Mouse (Mus musculus) layer of hippocampus, adult 18-20 months (tissue): ENCODE data around the gene Art5. TPM values are rescaled to one million over a fixed set of nuclear protein-coding genes. Genes with fewer than 3 reads are reported as not detected.
"Not testable (repeated sequence)": the region's sequence is repeated elsewhere in the genome, so short reads cannot be mapped to it uniquely, and the experiment has no call there.

Source experiments
- DNase-seq, 2 experiments: peaks; one replicate each; pipeline ENCODE4 v3.0.0; 2022; ENCODE audit warnings: low spot score in 2 of 2
- total RNA-seq, 2 experiments: library from RNA; stranded (reverse); gene quantifications; 2 replicates each; pipeline ENCODE4 v1.2.3; 2021

Gene Art5
- total RNA-seq, 2 experiments from 2014 or later: not detected

DNA sequence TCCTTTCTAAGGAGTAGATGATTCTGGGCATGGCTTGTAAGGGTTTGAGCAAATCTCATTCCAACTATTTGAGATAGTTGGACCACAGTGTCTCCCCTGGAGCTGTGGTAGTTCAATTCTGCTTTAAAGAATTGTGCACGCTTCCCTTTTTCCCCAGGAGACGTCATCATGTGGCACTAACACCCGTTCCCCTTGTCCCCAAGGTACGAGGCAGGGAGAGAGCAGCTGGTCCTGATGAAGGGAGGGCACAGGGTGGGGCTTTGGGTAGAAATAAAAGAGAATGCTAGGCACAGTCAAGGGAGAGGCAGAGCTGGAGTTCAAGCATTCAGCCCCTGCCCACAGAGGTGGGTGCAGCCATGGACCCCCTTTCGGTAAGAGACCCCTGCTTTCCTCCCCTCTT, 26.5 kb downstream of the Art5 start, which contains the start of gene Trpc2:
Gene Trpc2 (plus strand): TSS at position 301 of the 400 bp plus-strand sequence.
- DNase-seq: no peak

DNA sequence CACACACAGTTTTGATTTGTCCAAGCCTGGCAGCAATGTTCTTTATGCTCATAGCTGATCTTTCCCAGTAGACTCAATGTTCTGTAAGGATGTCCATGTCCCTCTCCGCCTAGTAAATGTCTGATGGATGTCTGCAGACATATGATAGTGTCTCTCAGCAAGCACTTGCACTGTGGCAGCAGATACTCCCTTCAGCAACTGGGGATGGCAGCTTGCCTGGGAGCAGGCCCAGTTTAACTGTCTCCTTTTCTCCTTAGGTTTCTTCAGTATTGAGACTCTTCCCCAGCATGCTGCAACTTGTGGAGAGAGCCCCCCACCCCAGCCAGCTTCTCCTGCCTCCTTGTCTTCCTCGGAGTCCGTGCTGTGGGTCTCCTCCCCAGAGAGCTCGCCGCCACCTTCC, 27.5 kb downstream of the Art5 start:
- DNase-seq: no peak

DNA sequence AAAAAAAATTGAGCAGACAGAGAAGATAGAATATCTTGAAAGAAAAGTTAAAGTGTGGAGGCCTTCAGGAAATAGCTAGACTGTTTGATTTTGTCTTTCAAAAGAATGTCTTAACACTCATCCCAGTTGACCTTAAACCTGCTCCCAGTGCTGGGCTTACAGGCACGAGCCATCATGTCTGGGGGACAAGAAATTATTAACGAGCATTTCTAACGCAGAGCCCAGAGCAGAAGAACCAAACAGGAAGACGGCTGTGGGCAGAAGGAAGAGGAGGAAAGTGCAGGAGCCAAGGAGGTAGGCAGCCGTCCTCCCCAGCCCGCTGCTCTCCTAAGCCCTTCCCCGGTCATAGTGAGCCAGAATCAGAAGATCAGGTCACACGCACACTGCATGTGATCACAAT, 29.0 kb downstream of the Art5 start:
- no peak for DNase-seq

DNA sequence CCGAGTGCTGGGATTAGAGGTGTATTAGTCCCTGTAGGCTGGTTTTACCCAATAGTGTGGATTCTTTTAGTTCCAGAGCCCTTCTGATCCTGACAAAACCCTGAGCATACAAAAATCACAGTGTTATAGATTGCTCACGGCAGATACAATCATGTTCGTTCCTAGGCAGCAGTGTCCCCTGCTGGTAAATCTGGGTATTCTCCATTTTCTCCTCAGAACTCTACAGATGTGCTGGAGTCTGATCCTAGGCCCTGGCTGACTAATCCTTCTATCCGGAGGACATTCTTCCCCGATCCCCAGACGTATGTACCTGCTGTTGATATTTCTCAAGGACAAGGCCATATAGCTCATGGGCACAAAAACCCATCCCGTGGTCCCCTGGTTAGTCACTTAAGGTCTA, 30.8 kb downstream of the Art5 start:
- DNase-seq: peak in 1 of 2 experiments; percentile 49

DNA sequence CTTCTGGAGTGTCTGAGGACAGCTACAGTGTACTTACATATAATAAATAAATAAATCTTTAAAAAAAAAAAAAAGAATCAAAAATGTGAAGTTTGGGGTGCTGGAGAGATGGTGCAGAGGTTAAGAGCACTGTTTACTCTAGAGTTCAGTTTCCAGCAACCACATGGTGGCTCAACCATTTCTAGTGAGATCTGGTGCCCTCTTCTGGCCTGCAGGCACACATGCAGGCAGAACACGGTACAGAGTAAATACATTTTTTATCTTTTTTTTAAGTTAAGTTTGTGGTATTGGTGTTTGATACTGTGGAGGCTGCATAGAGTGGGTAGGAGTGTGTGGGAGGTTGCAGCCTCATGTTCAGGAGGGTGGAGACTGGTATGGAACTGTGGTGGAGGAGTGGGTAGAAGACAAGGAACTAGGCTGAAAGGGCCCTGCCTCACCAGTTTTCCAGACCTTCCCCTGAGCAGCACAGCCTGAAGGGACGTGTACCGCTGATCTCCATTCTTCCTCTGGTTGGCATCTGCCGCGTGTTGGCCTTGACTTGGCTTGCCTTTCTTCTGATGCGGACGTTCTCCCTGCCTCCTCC, 32.5 kb downstream of the Art5 start:
- peak in 1 of 2 experiments; percentile 19 for DNase-seq

DNA sequence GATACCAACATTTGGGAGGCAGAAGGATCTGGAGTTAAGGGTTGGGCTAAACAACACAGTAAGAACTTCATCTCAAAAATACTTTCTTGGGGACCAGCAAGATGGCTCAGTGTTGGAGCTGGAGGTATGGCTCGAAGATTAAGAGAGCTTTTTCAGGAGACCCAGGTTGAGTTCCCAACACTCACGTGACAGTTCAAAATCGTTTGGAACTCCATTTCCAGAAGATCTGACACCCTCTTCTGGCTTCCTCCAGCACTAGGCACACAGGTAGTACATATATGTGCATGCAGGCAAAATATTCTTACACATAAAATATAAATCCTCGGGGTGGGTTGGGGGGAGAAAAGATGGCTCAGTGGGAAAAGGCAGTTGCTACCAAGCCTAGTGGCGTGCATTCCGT, 42.9 kb downstream of the Art5 start:
- DNase-seq: no peak

DNA sequence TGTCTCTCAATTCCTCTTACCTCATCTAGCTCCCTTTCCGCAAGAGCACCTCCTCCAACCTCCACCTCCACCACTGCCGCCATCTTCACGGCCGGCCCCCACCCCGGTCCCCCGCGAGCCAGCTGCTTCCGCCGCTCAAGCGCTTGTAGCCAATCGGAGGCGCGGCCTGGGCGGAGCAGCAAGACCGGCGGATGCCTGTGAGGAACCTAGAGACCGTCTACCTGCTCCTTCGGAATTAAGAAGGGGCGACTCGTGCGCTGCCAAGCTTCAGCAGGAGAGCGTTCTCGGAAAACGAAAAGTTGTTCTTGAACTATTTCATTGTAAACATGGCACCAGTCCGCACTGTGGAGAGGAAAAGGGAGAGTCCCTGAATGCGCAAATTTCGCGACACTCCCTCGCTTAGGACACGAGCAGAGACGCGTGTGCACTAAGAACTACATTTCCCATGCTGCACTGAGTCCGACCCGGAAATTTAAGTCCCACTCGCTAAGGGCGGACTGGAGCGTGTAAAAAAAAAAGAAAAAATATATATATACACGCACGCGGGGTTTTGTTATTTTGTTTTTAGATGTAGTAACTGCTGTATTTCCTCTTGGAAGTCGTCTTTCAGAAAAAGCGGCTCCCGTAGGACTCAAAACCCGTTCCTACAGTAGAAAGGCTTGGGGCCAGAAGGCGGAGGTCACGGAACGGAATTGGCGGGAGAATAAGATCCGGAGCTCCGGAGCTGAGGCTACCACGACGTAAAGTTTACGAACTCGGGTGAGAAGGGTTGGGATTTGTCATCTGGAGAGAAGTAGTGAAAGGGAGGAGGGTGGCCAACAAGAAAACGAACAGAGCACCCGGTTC, 44.0 kb downstream of the Art5 start, which contains the start of the genes Rnf121, Xndc1 and Xntrpc:
Gene Rnf121 (minus strand): TSS at position 424 of the 846 bp plus-strand sequence.
Gene Xndc1 (plus strand): TSS at position 466 of the 846 bp plus-strand sequence.
Gene Xntrpc (plus strand): TSS at position 668 of the 846 bp plus-strand sequence.
- DNase-seq: peak; percentile 92 to 95

DNA sequence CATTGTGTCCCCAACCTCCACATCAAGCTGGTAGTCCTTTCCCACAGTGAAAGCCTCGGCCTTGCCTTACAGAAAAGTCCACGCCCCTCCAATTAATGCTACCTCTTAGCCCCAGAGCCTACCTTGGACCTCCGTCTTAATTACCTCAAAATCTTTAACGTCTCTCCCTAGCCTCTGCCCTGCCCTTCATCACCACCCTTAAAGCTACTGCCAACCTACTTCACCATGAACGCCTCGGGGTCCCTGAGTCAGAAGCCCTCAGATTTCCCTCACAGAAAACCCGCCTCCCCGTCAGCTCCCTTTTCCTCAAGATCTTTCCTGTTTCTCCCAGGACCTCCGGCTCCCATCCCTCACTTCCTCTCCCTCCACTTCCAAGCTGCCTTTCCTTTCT, 44.6 kb downstream of the Art5 start:
- peak in 1 of 2 experiments; percentile 25 for DNase-seq

DNA sequence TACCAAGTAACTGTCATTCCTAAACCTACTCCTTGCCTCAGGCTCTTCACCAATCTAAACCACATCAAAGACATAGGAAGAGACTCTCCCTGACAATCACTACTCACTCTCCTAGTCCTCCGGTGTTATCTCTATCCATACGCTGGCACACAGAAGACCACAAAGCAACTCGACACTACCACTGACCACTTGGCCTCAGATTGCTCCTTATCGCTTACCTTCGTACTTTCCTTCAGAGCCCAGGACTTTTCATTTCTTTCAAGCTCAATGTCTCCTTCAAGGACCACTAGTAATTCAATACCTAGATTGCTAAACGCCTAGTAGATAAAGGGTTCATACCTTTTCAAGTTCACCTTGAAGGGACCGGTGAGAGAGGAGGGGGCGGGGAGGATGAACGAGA, 45.4 kb downstream of the Art5 start:
- DNase-seq: no peak

DNA sequence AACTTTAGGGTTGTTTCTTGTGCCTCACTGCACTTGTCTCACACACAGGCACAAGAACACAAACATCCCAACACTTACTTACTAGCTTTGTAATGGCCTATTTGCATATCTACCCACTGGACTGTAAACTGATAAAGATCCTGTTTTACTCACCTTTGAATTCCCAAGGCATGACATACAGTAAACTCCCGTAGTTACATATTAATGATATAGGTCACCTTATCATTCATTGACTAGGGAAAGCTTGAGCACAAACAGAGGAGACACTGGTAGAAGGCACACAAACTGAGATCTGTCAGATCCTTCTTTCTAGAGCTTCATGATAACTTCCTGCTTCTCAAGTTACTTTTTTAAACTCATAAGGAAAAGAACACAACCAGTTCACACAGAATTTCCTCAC, 47.1 kb downstream of the Art5 start:
- DNase-seq: no peak

DNA sequence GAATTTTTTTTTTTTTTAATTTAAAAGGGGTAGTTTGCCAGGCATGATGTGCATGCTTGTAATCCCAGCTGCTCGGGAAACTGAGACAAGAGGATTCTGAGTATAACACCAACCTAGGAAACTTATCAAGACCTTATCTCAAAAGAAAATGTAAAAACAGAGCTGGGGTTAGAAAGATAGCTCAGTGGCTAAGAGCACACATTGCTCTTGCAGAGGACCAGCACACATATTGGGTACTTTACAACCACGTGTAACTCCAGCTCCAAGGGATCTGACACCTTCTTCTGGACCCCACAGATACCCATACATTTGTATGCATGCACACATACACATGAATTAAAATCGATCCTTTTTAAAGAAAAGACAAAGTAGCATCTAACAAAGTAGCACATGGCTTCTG, 47.9 kb downstream of the Art5 start:
- no peak for DNase-seq

DNA sequence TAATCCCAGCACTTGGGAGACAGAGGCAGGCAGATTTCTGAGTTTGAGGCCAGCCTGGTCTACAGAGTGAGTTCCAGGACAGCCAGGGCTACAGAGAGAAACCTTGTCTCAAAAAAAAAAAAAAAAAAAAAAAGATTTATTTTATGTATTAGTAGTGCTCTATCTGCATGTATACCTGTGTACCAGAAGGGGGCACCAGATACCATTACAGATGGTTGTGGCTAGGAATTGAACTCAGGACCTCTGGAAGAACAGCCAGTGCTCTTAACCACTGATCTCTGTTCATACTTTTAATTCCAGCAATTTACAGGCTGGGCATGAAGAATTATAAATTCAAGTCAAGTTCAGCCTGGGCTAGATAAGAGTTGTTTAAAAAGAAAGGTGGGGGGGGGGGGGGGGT, 60.8 kb downstream of the Art5 start:
- not testable (repeated sequence) for DNase-seq

Other genes starting within 250 kb of the Art5 start
- gene Anapc15, start 245.8 kb downstream of the Art5 start, total RNA-seq: 10 to 100 TPM; 30.5 to 34.9 TPM
- 1 to 10 TPM in 1 of 2 experiments, under 1 TPM in 1; 0.76 to 3.0 TPM for gene Folr1, start 238.7 kb downstream of the Art5 start, total RNA-seq
- gene Lamtor1, start 203.6 kb downstream of the Art5 start, total RNA-seq: 10 to 100 TPM; 90.2 to 96.3 TPM
- gene Tomt, start 203.1 kb downstream of the Art5 start, total RNA-seq: not detected
- gene Lrrc51, start 175.6 kb downstream of the Art5 start, total RNA-seq: 1 to 10 TPM; 4.9 to 7.9 TPM
- gene Numa1, start 175.4 kb downstream of the Art5 start, total RNA-seq: 100 to 1,000 TPM; 108 to 119 TPM
- gene Il18bp, start 90.8 kb downstream of the Art5 start, total RNA-seq: 1 to 10 TPM; 5.6 to 6.1 TPM
- 10 to 100 TPM; 36.5 to 40.4 TPM for gene Rnf121, start 44.0 kb downstream of the Art5 start, total RNA-seq
- 10 to 100 TPM; 22.4 to 27.0 TPM for gene Xndc1, start 44.0 kb downstream of the Art5 start, total RNA-seq
- gene Xntrpc, start 43.8 kb downstream of the Art5 start, total RNA-seq: 1 to 10 TPM; 2.0 to 3.3 TPM
- gene Trpc2, start 26.4 kb downstream of the Art5 start, total RNA-seq: 1 to 10 TPM in 1 of 2 experiments, not detected in 1; 1.9 TPM
- not detected for gene Art1, start 7.7 kb downstream of the Art5 start, total RNA-seq
- gene Chrna10, start 7.3 kb upstream of the Art5 start, total RNA-seq: not detected
- gene Nup98, start 100.7 kb upstream of the Art5 start, total RNA-seq: 10 to 100 TPM; 41.3 to 43.9 TPM
- 10 to 100 TPM; 27.8 to 29.5 TPM for gene Pgap2, start 100.7 kb upstream of the Art5 start, total RNA-seq
- gene Rhog, start 146.6 kb upstream of the Art5 start, total RNA-seq: 10 to 100 TPM; 27.8 to 32.9 TPM
- 10 to 100 TPM; 66.7 to 71.6 TPM for gene Stim1, start 158.3 kb upstream of the Art5 start, total RNA-seq